Mouse (Mus musculus) CH12F3 (cell line): ENCODE measurements around the gene Farsb.

Source experiments
- in situ Hi-C: fragments of 300-500 bp; cut with MboI; formaldehyde crosslinking; loops from 2 replicates; pipeline ENCODE4 v1.14.3; 2020; ENCODE audit warnings: low sequenced_read_pairs

Farsb gene

GRCm38 (mm10) chr1:78488427-78488751 lies 308 bp downstream of the Farsb start:
- in situ Hi-C loops: no loop called here

- in situ Hi-C loops: no loop called here
These were observed 4.3 kb downstream of the Farsb start for GRCm38 (mm10) chr1:78484361-78484760.

GRCm38 (mm10) chr1:78483430-78483829 lies 5.3 kb downstream of the Farsb start:
- in situ Hi-C loops: no loop called here

GRCm38 (mm10) chr1:78472441-78472840 lies 16.3 kb downstream of the Farsb start:
- in situ Hi-C loops: no loop called here

GRCm38 (mm10) chr1:78454659-78455058 lies 34.0 kb downstream of the Farsb start:
- in situ Hi-C loops: no loop called here

- in situ Hi-C loops: no loop called here
These were observed 34.8 kb downstream of the Farsb start for GRCm38 (mm10) chr1:78453886-78454285.

- in situ Hi-C loops: no loop called here
These were observed 36.2 kb downstream of the Farsb start for GRCm38 (mm10) chr1:78452544-78452943.

GRCm38 (mm10) chr1:78451070-78451854 lies 37.4 kb downstream of the Farsb start:
- in situ Hi-C loops: no loop called here

GRCm38 (mm10) chr1:78448091-78448490 lies 40.6 kb downstream of the Farsb start:
- in situ Hi-C loops: no loop called here

GRCm38 (mm10) chr1:78446742-78447141 lies 42.0 kb downstream of the Farsb start:
- in situ Hi-C loops: no loop called here

GRCm38 (mm10) chr1:78446232-78446631 lies 42.5 kb downstream of the Farsb start:
- in situ Hi-C loops: no loop called here

- in situ Hi-C loops: no loop called here
These were observed 45.6 kb downstream of the Farsb start for GRCm38 (mm10) chr1:78443056-78443455.

GRCm38 (mm10) chr1:78440716-78441115 lies 48.0 kb downstream of the Farsb start:
- in situ Hi-C loops: no loop called here

- in situ Hi-C loops: no loop called here
These were observed 51.5 kb downstream of the Farsb start for GRCm38 (mm10) chr1:78437150-78437549.

- in situ Hi-C loops: no loop called here
These were observed 52.3 kb downstream of the Farsb start for GRCm38 (mm10) chr1:78436445-78436844.

- in situ Hi-C loops: no loop called here
These were observed 52.7 kb downstream of the Farsb start for GRCm38 (mm10) chr1:78435967-78436366.

GRCm38 (mm10) chr1:78433472-78433871 lies 55.2 kb downstream of the Farsb start:
- in situ Hi-C loops: no loop called here

GRCm38 (mm10) chr1:78428851-78429250 lies 59.8 kb downstream of the Farsb start:
- in situ Hi-C loops: no loop called here

GRCm38 (mm10) chr1:78426841-78427240 lies 61.9 kb downstream of the Farsb start:
- in situ Hi-C loops: no loop called here

- in situ Hi-C loops: no loop called here
These were observed 62.6 kb downstream of the Farsb start for GRCm38 (mm10) chr1:78425793-78426700.

- in situ Hi-C loops: no loop called here
These were observed 63.4 kb downstream of the Farsb start for GRCm38 (mm10) chr1:78425309-78425708.

GRCm38 (mm10) chr1:78424848-78425247 lies 63.8 kb downstream of the Farsb start:
- in situ Hi-C loops: no loop called here
